Mouse (Mus musculus) ES-E14 (cell line): ENCODE data around the gene Jup.

ENCODE experiments used
- CHD2 ChIP-seq: IDR thresholded peaks from 2 replicates; pipeline ENCODE4 v1.6.1; 2014; ENCODE audit warnings: mild to moderate bottlenecking, low read depth, low read length, inconsistent platforms
- MAFK ChIP-seq: IDR thresholded peaks from 2 replicates; pipeline ENCODE4 v1.6.1; 2014; ENCODE audit warnings: mild to moderate bottlenecking, low read depth, low read length, inconsistent platforms; ENCODE audit not compliant: insufficient read depth

DNA sequence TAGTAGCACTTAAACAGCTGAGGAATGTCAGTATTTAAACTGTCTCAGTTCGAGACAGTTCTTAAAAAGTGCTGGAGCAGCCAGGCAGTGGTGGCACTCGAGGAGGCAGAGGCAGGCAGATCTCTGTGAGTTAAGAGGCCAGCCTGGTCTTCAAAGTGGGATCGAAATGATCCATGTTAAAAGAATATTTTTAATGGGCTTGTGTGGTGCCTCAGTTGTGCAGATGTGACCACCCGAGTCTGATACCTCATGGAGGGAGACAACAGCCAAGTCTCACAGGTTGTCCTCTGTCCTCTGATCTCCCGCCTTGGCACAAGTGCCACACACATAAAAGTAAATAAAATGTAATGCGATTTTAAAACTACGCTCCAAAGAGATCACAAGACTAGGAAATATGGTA, 954 bp upstream of the Jup start:
- no peak for TF ChIP-seq CHD2
- TF ChIP-seq MAFK: no peak
